Mouse (Mus musculus): Measurements from ENCODE around the gene Zbtb18. TPM values are rescaled to one million over a fixed set of nuclear protein-coding genes. Genes with fewer than 3 reads are reported as not detected.
A peak's percentile ranks its signal among the peaks of the same experiment; 100 is the strongest.

Gene Zbtb18
- polyA plus RNA-seq, 1 experiment from 2014 or later: 57.0 TPM

- DNase-seq (ENCODE audit: low read depth, low spot score) (no peak), ATAC-seq (no peak)
- no peaks in the 10 kb centered on the region for H3K27me3 ChIP-seq
- in situ Hi-C loops (cut with MboI; ENCODE audit: low pct_unique_long_range_greater_than_20kb): no loop called here
- TF ChIP-seq CTCF (IDR thresholded peaks at IDR 0.05): no peak
- ChIA-PET CTCF (interaction anchor here (1.8 kb wide), 1 partner anchor 228 kb away, joined by 4 read pairs; no protein-coding TSS in a partner anchor), POLR2A (interaction anchor here (0.6 kb wide), 1 partner anchor 349 kb away, joined by 6 read pairs; no protein-coding TSS in a partner anchor)
Measured at GRCm38 (mm10) chr1:177456208-177456607, 14.1 kb downstream of the Zbtb18 start.

- TF ChIP-seq CTCF (IDR thresholded peaks at IDR 0.05): no peak
- CTCF ChIA-PET: interaction anchor here (1.8 kb wide), 1 partner anchor 228 kb away, joined by 4 read pairs; no protein-coding TSS in a partner anchor
- DNase-seq (ENCODE audit: low read depth, low spot score): no peak
- no peaks in the 10 kb centered on the region for H3K27me3 ChIP-seq
- no peak for ATAC-seq
- in situ Hi-C loops (cut with MboI; ENCODE audit: low pct_unique_long_range_greater_than_20kb): no loop called here
- POLR2A ChIA-PET: no interaction called here
Measured at GRCm38 (mm10) chr1:177456772-177457171, 14.6 kb downstream of the Zbtb18 start.

- H3K27me3 ChIP-seq: no peaks in the 10 kb centered on the region
- in situ Hi-C loops (cut with MboI; ENCODE audit: low pct_unique_long_range_greater_than_20kb): no loop called here
- ChIA-PET CTCF (interaction anchor here (1.3 to 1.8 kb wide), 2 partner anchors 13 to 227 kb away, joined by 4 read pairs; no protein-coding TSS in a partner anchor), POLR2A (no interaction called here)
- TF ChIP-seq CTCF (IDR thresholded peaks at IDR 0.05): no peak
- DNase-seq (ENCODE audit: low read depth, low spot score): no peak
- no peak for ATAC-seq
Measured at GRCm38 (mm10) chr1:177457981-177458380, 15.8 kb downstream of the Zbtb18 start.

GRCm38 (mm10) chr1:177458456-177459389, 16.6 kb downstream of the Zbtb18 start:
- ChIA-PET POLR2A (interaction anchor here (0.6 kb wide), 1 partner anchor 17 kb away, joined by 5 read pairs; the partner anchor contains the start of gene Zbtb18), CTCF (interaction anchor here (1.3 to 1.7 kb wide), 2 partner anchors 12 to 13 kb away, joined by 4 read pairs; no protein-coding TSS in a partner anchor)
- in situ Hi-C loops (cut with MboI; ENCODE audit: low pct_unique_long_range_greater_than_20kb): no loop called here
- TF ChIP-seq CTCF (IDR thresholded peaks at IDR 0.05): no peak
- H3K27me3 ChIP-seq: no peaks in the 10 kb centered on the region
- DNase-seq (ENCODE audit: low read depth, low spot score): no peak
- ATAC-seq: no peak

GRCm38 (mm10) chr1:177459536-177459935, 17.4 kb downstream of the Zbtb18 start:
- DNase-seq (ENCODE audit: low read depth, low spot score): no peak
- no peak for TF ChIP-seq CTCF (IDR thresholded peaks at IDR 0.05)
- in situ Hi-C loops (cut with MboI; ENCODE audit: low pct_unique_long_range_greater_than_20kb): no loop called here
- CTCF ChIA-PET: interaction anchor here (1.3 to 1.7 kb wide), 2 partner anchors 11 to 14 kb away, joined by 4 read pairs; no protein-coding TSS in a partner anchor
- POLR2A ChIA-PET: interaction anchor here (0.6 kb wide), 1 partner anchor 18 kb away, joined by 5 read pairs; the partner anchor contains the start of gene Zbtb18
- no peak for ATAC-seq
- no peaks in the 10 kb centered on the region for H3K27me3 ChIP-seq

GRCm38 (mm10) chr1:177467150-177467549, 25.0 kb downstream of the Zbtb18 start:
- in situ Hi-C loops (cut with MboI; ENCODE audit: low pct_unique_long_range_greater_than_20kb): no loop called here
- CTCF ChIA-PET: no interaction called here
- no peak for TF ChIP-seq CTCF (IDR thresholded peaks at IDR 0.05)

GRCm38 (mm10) chr1:177468436-177468835, 26.3 kb downstream of the Zbtb18 start:
- ATAC-seq (no peak), DNase-seq (ENCODE audit: low read depth, low spot score) (no peak)
- TF ChIP-seq CTCF (IDR thresholded peaks at IDR 0.05): no peak
- CTCF ChIA-PET: no interaction called here
- no peaks in the 10 kb centered on the region for H3K27me3 ChIP-seq
- POLR2A ChIA-PET: no interaction called here
- in situ Hi-C loops (cut with MboI; ENCODE audit: low pct_unique_long_range_greater_than_20kb): no loop called here

More at GRCm38 (mm10) chr1:177467150-177467549, 25.0 kb downstream of the Zbtb18 start:
- DNase-seq (ENCODE audit: low read depth, low spot score) (no peak), ATAC-seq (no peak)
- POLR2A ChIA-PET: no interaction called here
- no peaks in the 10 kb centered on the region for H3K27me3 ChIP-seq

GRCm38 (mm10) chr1:177470091-177470490, 27.9 kb downstream of the Zbtb18 start:
- POLR2A ChIA-PET: no interaction called here
- no peaks in the 10 kb centered on the region for H3K27me3 ChIP-seq
- CTCF ChIA-PET: interaction anchor here (1.0 to 1.5 kb wide), 3 partner anchors 9 to 11 kb away, joined by 3 to 5 read pairs (median 4); no protein-coding TSS in a partner anchor
- in situ Hi-C loops (cut with MboI; ENCODE audit: low pct_unique_long_range_greater_than_20kb): no loop called here
- TF ChIP-seq CTCF (IDR thresholded peaks at IDR 0.05): no peak
- ATAC-seq: peak; percentile 68
- DNase-seq (ENCODE audit: low read depth, low spot score): no peak

GRCm38 (mm10) chr1:177470951-177471350, 28.8 kb downstream of the Zbtb18 start:
- in situ Hi-C loops (cut with MboI; ENCODE audit: low pct_unique_long_range_greater_than_20kb): no loop called here
- TF ChIP-seq CTCF (IDR thresholded peaks at IDR 0.05): no peak
- H3K27me3 ChIP-seq: no peaks in the 10 kb centered on the region
- no peak for DNase-seq (ENCODE audit: low read depth, low spot score)
- ChIA-PET CTCF (interaction anchor here (1.0 to 1.5 kb wide), 3 partner anchors 8 to 12 kb away, joined by 3 to 5 read pairs (median 4); no protein-coding TSS in a partner anchor), POLR2A (no interaction called here)
- ATAC-seq: no peak

GRCm38 (mm10) chr1:177475542-177476197, 33.5 kb downstream of the Zbtb18 start:
- POLR2A ChIA-PET: no interaction called here
- H3K27me3 ChIP-seq: no peaks in the 10 kb centered on the region
- in situ Hi-C loops (cut with MboI; ENCODE audit: low pct_unique_long_range_greater_than_20kb): no loop called here
- ATAC-seq: no peak
- DNase-seq (ENCODE audit: low read depth, low spot score): no peak
- no peak for TF ChIP-seq CTCF (IDR thresholded peaks at IDR 0.05)
- CTCF ChIA-PET: interaction anchor here (1.4 kb wide), 1 partner anchor 209 kb away, joined by 3 read pairs; no protein-coding TSS in a partner anchor

Data from Patski (cell line).